Mouse (Mus musculus) megakaryocyte, embryonic 14.5 days (primary cell): Measurements from ENCODE around the gene Ddc. TPM values are rescaled to one million over a fixed set of nuclear protein-coding genes. Genes with fewer than 3 reads are reported as not detected.

Experiments used
- H3K27me3 ChIP-seq: replicated peaks from 2 replicates; pipeline ENCODE3; 2012; ENCODE audit warnings: inconsistent platforms
- H3K36me3 ChIP-seq: replicated peaks from 2 replicates; pipeline ENCODE3; 2012; ENCODE audit warnings: low read length, inconsistent platforms, mixed read lengths
- H3K4me1 ChIP-seq: 2 replicates; pipeline ENCODE4 v1.6.1; 2012; ENCODE audit warnings: inconsistent platforms
- H3K4me3 ChIP-seq: replicated peaks from 2 replicates; pipeline ENCODE3; 2012; ENCODE audit warnings: moderate library complexity, mild to moderate bottlenecking, inconsistent platforms
- H3K9me3 ChIP-seq: 2 replicates; pipeline ENCODE4 v1.6.1; 2012; ENCODE audit warnings: inconsistent platforms
- FLI1 ChIP-seq: IDR thresholded peaks from 2 replicates; pipeline ENCODE4 v1.6.1; 2012; ENCODE audit warnings: low read length, inconsistent platforms, mixed read lengths
- GATA1 ChIP-seq: IDR thresholded peaks from 3 replicates; pipeline ENCODE4 v1.6.1; 2012; ENCODE audit warnings: mixed read lengths, low read length, inconsistent platforms, borderline replicate concordance
- polyA plus RNA-seq: library from polyadenylated mRNA; stranded (reverse); fragments of >175 nt; gene quantifications from 2 replicates; pipeline ENCODE4 v1.2.3, GENCODE M21; 2012; ENCODE audit warnings: low replicate concordance; ENCODE audit not compliant: insufficient read depth

Ddc gene
- polyA plus RNA-seq, 1 experiment, result not detected

DNA sequence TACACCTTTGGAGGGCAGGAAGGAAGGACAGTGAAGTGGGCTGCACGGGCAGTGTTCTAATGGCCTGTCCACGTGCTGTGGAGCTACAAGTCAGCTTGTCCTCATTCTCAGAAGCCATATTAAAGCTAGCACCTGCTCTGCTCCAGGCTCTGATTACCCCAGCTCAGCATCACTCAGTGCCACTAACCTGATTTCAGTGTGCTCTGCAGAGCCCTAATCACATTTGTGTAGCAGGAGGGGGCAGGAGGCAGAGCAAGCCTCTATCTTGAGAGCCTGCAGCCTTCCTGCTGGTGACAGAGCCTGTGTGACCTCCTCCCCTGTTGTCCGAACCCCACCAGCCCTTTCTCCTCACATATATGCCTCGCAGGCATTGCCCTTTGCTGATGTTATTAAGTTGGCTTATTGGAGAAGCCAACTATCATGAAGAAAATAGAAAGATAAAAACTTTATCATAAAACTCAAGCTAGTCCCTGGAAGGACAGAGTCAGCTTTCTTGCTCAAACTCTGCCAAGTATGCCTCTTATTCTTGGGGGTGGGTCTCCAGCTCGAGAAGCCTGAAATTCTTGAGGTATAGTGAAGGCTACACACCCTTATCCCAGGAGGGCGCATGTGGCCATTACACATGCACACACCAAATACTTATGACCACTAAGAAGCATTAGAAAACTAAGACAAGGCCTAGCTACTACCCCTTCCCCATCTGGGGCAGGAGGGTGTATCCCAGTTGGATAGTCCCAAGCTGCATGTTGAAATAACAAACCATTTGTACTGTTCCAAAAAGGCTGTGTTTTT lies 47.3 kb downstream of the Ddc start:
- peaks cover 30% of the 10 kb centered on the region for H3K27me3 ChIP-seq
- peak overlapping the region; percentile 34 for H3K4me3 ChIP-seq
- peaks cover 24% of the 10 kb centered on the region for H3K4me1 ChIP-seq
- no peaks in the 10 kb centered on the region for H3K9me3 ChIP-seq
- H3K36me3 ChIP-seq, result no peaks in the 10 kb centered on the region
- TF ChIP-seq GATA1 (no peak), FLI1 (no peak)

DNA sequence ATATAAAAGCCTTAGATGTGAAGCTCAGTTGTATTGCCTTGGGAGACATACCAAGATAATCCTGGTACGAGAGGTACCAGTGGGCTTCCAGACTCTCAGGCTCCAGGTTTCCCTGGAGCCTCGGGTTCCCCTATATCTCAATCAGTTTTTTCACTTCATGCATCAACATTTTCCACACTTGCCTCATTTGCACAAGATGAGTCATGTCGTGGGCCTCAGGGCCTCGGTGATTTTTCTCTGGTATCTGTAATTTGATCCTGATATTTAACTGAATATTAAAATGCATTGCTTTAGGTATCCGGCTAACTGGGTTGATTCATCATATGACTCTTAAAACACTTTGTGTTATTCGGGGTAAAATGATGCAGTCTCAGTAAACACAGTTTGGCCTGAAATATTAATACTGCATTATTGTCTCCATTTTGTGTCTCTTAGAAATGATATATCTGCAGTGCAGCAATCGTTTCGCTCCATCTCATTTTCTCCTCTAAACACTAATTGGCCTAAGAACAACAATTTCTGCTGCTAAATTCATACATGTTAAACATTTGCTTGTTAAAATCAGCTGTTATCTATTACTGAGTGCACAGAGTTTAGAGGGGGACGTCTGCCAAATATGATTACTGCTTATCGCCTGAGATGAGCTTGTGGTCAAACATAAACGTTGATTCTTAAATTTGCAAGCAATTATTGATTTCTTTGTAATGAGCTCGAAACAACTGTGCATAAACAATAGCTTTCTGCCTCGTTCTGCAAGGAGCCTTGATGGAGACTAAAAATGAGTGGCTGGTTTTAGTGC lies 48.2 kb downstream of the Ddc start:
- H3K4me3 ChIP-seq, result no peak overlapping the region
- peaks cover 24% of the 10 kb centered on the region for H3K4me1 ChIP-seq

DNA sequence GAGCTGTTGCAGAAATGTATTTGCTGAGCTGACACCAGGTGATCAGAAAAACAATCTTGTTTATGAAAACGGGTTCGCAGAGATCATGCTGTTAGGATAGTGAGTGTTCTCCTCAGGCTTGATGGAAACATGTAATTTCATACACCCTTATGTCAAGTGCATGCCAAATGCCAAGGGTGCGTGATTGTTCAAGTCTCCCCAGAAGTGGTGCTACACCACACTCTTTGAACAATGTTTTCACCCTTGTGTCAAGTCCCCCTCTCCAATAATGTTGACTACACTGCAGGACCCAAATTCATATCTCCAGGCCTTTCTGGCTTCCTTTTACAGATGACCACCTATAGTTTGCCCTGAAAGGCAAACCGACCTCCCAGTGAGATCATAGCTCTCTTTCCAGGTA lies 49.5 kb downstream of the Ddc start:
- Histone ChIP-seq H3K27me3 (peaks cover 50% of the 10 kb centered on the region), H3K36me3 (no peaks in the 10 kb centered on the region), H3K9me3 (no peaks in the 10 kb centered on the region), H3K4me1 (peaks cover 22% of the 10 kb centered on the region), H3K4me3 (no peak overlapping the region)
- no peak for TF ChIP-seq FLI1
- TF ChIP-seq GATA1, result no peak

More for the DNA sequence above, 48.2 kb downstream of the Ddc start:
- Histone ChIP-seq H3K27me3 (peaks cover 38% of the 10 kb centered on the region), H3K36me3 (no peaks in the 10 kb centered on the region), H3K9me3 (no peaks in the 10 kb centered on the region)
- TF ChIP-seq FLI1, result no peak
- no peak for TF ChIP-seq GATA1

DNA sequence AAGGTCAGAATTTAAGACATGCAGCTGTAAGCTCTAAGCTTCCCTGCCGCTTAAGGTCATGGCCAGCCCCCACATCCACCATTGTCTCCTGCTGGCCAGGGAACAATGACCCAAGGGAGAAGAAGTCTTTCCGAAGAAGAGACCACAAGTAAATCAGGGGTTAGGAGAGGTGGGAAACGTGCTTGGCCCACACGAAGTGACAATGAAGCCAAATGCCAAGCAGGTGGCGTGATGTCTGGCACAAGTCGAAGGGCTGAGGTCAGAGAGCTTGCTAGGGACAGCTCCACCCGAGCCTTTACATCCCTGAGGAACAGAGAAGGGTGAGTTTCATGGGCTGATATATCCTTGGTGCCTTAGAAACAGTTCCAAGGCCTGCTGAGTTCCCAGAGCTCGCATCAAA lies 52.9 kb downstream of the Ddc start:
- TF ChIP-seq FLI1 (no peak), GATA1 (no peak)
- Histone ChIP-seq H3K27me3 (peaks cover 64% of the 10 kb centered on the region), H3K9me3 (no peaks in the 10 kb centered on the region), H3K4me3 (no peak overlapping the region), H3K36me3 (no peaks in the 10 kb centered on the region), H3K4me1 (peaks cover 31% of the 10 kb centered on the region)

DNA sequence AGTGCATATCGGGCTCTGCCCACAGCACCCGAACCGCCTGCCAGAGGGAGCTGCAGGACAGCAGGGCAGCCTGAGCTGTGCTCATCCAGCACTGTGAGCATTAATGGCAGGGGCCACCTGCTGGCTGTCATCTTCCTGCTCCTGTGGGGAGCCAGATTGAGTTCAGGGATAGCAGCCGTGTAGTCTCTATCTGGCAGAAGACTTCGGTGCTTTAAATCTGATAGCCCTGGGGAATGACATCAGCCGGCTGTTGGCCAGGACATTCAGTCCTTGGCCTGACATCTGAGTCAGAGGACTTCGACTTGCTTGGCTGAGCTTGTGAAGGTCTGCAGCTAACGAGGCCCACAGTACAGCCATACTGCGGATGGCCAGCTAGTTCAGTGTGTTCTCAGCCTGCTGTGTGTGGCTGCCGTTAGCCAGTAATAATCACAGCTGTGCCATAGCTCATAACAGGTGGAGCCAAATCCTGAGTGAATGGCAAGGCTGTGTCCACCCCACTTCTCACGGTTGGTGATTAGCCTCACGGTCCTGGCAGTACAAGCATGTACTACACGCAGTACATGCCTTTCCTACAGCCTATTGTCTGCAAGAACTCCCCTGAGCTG lies 53.5 kb downstream of the Ddc start:
- TF ChIP-seq FLI1 (no peak), GATA1 (no peak)
- H3K9me3 ChIP-seq, result no peaks in the 10 kb centered on the region
- peaks cover 37% of the 10 kb centered on the region for H3K4me1 ChIP-seq
- H3K27me3 ChIP-seq, result peaks cover 70% of the 10 kb centered on the region
- H3K4me3 ChIP-seq, result no peak overlapping the region
- no peaks in the 10 kb centered on the region for H3K36me3 ChIP-seq

DNA sequence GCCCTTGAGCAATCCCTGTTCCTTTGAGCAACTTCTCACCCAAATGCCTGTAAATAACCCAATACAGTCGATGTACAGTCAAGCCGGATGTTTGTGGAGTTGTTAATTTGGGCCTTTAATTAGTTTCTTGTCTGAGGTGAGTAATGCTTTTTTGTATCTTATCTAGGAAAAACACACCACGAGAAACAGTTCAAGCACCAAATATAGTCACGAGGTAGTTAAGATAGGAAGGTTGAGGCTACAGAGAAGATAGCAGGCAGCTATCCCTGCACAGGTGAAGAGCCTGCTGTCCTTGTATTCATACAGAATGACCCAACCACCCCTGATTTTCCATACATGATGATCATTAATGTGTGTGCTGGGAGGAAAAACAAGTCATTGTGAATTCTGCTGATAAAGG lies 56.4 kb downstream of the Ddc start:
- no peak for TF ChIP-seq FLI1
- TF ChIP-seq GATA1, result no peak

DNA sequence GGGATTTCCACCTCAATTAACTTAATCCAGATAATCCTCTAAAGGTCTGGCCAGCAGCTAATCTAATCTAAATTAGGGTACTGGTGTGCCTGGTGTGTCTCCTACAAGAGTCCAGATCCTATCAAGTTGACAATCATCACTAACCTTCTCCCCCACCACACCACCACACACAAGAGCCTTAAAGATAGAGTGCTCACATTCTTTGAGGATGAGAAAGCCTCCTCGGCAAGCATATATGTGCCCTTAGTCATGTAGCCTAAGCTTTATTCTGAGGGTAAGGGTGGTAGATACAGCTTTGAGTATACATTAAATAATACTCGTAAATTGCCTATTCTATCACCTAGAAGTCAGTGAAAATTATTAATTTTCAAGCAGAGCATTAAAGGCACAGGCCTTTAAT lies 57.2 kb downstream of the Ddc start:
- Histone ChIP-seq H3K36me3 (no peaks in the 10 kb centered on the region), H3K27me3 (peaks cover 85% of the 10 kb centered on the region), H3K4me3 (no peak overlapping the region), H3K4me1 (peaks cover 55% of the 10 kb centered on the region), H3K9me3 (no peaks in the 10 kb centered on the region)
- TF ChIP-seq FLI1, result no peak
- TF ChIP-seq GATA1, result no peak

More for the DNA sequence above, 56.4 kb downstream of the Ddc start:
- H3K9me3 ChIP-seq, result no peaks in the 10 kb centered on the region
- peaks cover 83% of the 10 kb centered on the region for H3K27me3 ChIP-seq
- no peaks in the 10 kb centered on the region for H3K36me3 ChIP-seq
- H3K4me3 ChIP-seq, result no peak overlapping the region
- peaks cover 49% of the 10 kb centered on the region for H3K4me1 ChIP-seq

DNA sequence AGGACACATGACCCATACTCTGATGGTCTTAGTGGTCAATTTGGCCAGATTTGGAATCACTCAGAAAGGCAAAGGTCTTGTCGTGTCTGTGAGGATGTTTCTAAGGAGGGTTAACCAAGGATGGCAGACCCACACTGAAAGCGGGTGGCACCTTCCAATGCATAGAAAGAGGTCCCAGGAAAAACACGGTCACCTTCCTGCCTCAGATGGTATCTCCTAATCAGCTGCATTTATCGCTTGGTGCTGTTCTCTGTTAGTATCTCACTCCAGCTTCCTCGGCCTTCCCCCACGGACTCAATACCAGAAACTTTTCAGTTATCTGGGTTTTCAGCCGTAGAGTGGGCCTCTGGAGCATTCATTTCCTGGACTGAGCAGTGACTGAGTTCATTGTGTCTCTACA lies 58.1 kb downstream of the Ddc start:
- H3K27me3 ChIP-seq, result peaks cover 81% of the 10 kb centered on the region
- TF ChIP-seq GATA1, result no peak
- no peak for TF ChIP-seq FLI1
- H3K4me1 ChIP-seq, result peaks cover 61% of the 10 kb centered on the region
- H3K9me3 ChIP-seq, result no peaks in the 10 kb centered on the region
- H3K36me3 ChIP-seq, result no peaks in the 10 kb centered on the region
- no peak overlapping the region for H3K4me3 ChIP-seq

DNA sequence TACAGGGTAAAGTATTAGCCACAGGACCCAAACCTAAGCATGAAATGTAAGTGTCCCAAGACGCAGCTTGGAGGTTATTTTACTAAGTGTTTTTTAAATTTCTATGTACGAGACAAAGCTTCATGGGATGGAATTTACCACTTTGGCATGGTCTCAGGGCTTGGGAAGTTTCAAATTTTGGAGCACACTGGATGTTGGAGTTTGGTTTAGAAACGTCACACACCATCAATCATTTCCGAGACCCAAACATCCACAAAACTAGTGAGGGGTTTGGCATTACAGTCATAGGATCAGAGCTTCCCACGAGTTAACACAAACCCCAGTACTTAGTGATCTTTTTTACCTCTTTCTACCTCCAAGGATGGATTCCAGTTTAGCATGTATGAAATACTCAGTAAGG lies 60.6 kb downstream of the Ddc start:
- H3K27me3 ChIP-seq, result peaks cover 72% of the 10 kb centered on the region
- peaks cover 68% of the 10 kb centered on the region for H3K4me1 ChIP-seq
- TF ChIP-seq GATA1 (no peak), FLI1 (no peak)
- H3K4me3 ChIP-seq, result peak overlapping the region; percentile 90
- no peaks in the 10 kb centered on the region for H3K9me3 ChIP-seq
- no peaks in the 10 kb centered on the region for H3K36me3 ChIP-seq
